Mouse (Mus musculus) limb, embryonic 15.5 days (tissue): ENCODE data around the gene Sgms2. TPM values are rescaled to one million over a fixed set of nuclear protein-coding genes. Genes with fewer than 3 reads are reported as not detected.

Experiments
- ATAC-seq: fragments of 200-750 bp; cut with Nextera tagmentation; 2 replicates; pipeline ENCODE4 v1.8.0; 2017; ENCODE audit warnings: low read depth, moderate TSS enrichment; ENCODE audit not compliant: insufficient number of reproducible peaks, low FRiP score, low TSS enrichment
- H3K27ac ChIP-seq: fragments of 300-500 bp; sonication (generic); 2 replicates; pipeline ENCODE4 v1.5.1; 2015; ENCODE audit warnings: moderate library complexity, mild to moderate bottlenecking, inconsistent platforms
- H3K27me3 ChIP-seq: fragments of 300-500 bp; sonication (generic); 2 replicates; pipeline ENCODE4 v1.6.1; 2015; ENCODE audit warnings: inconsistent platforms
- H3K36me3 ChIP-seq: fragments of 300-500 bp; sonication (generic); 2 replicates; pipeline ENCODE4 v1.6.1; 2015; ENCODE audit warnings: inconsistent platforms
- H3K4me1 ChIP-seq: fragments of 300-500 bp; sonication (generic); 2 replicates; pipeline ENCODE4 v1.6.1; 2015; ENCODE audit warnings: inconsistent platforms
- H3K4me2 ChIP-seq: fragments of 300-500 bp; sonication (generic); 2 replicates; pipeline ENCODE4 v1.6.1; 2015; ENCODE audit warnings: mild to moderate bottlenecking, inconsistent platforms
- H3K4me3 ChIP-seq: fragments of 300-500 bp; sonication (generic); 2 replicates; pipeline ENCODE4 v1.5.1; 2015; ENCODE audit warnings: mild to moderate bottlenecking, inconsistent platforms
- H3K9ac ChIP-seq: fragments of 300-500 bp; sonication (generic); 2 replicates; pipeline ENCODE4 v1.6.1; 2015; ENCODE audit warnings: inconsistent platforms
- H3K9me3 ChIP-seq: fragments of 300-500 bp; sonication (generic); 2 replicates; pipeline ENCODE4 v1.6.1; 2016; ENCODE audit warnings: inconsistent platforms
- WGBS: fragments of 180-500 bp; shearing (Covaris S2); methylation state at CpG from one replicate; pipeline ENCODE4 v1.1.7; 2015; 5-methylcytosine and 5-hydroxymethylcytosine counted together
- polyA plus RNA-seq: library from polyadenylated mRNA; unstranded; fragments of >200 nt; fragmentation: Nextera tagmentation; extraction: Ambion mirVana; gene quantifications from 2 replicates; pipeline ENCODE4 v1.2.1, GENCODE M21; 2015

Gene Sgms2
- polyA plus RNA-seq, 1 experiment from 2014 or later: 22.3 TPM

GRCm38 (mm10) chr3:131481976-131482712 is 9.1 kb downstream of the Sgms2 start:
- Histone ChIP-seq H3K9me3 (no peaks in the 10 kb centered on the region), H3K4me1 (no peaks in the 10 kb centered on the region), H3K36me3 (no peaks in the 10 kb centered on the region), H3K27me3 (no peaks in the 10 kb centered on the region), H3K9ac (no peak overlapping the region), H3K4me2 (no peak overlapping the region), H3K27ac (no peak overlapping the region), H3K4me3 (no peak overlapping the region)
- ATAC-seq: no peak
- WGBS: 62% methylated on average over 17 of the region's 17 CpGs

- H3K27ac ChIP-seq: no peak overlapping the region
- no peak for ATAC-seq
- no peak overlapping the region for H3K9ac ChIP-seq
- no peaks in the 10 kb centered on the region for H3K27me3 ChIP-seq
- no peaks in the 10 kb centered on the region for H3K4me1 ChIP-seq
- H3K9me3 ChIP-seq: no peaks in the 10 kb centered on the region
- H3K4me2 ChIP-seq: no peak overlapping the region
- WGBS: 62% methylated on average over 3 of the region's 3 CpGs
- no peaks in the 10 kb centered on the region for H3K36me3 ChIP-seq
- H3K4me3 ChIP-seq: no peak overlapping the region
These were observed 10.6 kb downstream of the Sgms2 start for GRCm38 (mm10) chr3:131480659-131481058.

- Histone ChIP-seq H3K4me3 (no peak overlapping the region), H3K4me1 (no peaks in the 10 kb centered on the region), H3K9me3 (no peaks in the 10 kb centered on the region), H3K36me3 (no peaks in the 10 kb centered on the region), H3K9ac (no peak overlapping the region), H3K27ac (no peak overlapping the region), H3K4me2 (no peak overlapping the region), H3K27me3 (no peaks in the 10 kb centered on the region)
- WGBS: 83% methylated on average over 3 of the region's 3 CpGs
- ATAC-seq: no peak
These were observed 11.8 kb downstream of the Sgms2 start for GRCm38 (mm10) chr3:131479415-131479814.

GRCm38 (mm10) chr3:131476002-131476401 is 15.2 kb downstream of the Sgms2 start:
- H3K4me3 ChIP-seq: no peak overlapping the region
- H3K27ac ChIP-seq: no peak overlapping the region
- H3K9me3 ChIP-seq: no peaks in the 10 kb centered on the region
- H3K36me3 ChIP-seq: no peaks in the 10 kb centered on the region
- H3K4me1 ChIP-seq: peaks cover 8% of the 10 kb centered on the region
- 96% methylated on average over 10 of the region's 10 CpGs for WGBS
- no peaks in the 10 kb centered on the region for H3K27me3 ChIP-seq
- ATAC-seq: no peak
- no peak overlapping the region for H3K4me2 ChIP-seq
- no peak overlapping the region for H3K9ac ChIP-seq

GRCm38 (mm10) chr3:131474526-131474925 is 16.7 kb downstream of the Sgms2 start:
- Histone ChIP-seq H3K36me3 (no peaks in the 10 kb centered on the region), H3K4me3 (no peak overlapping the region), H3K27ac (no peak overlapping the region), H3K4me1 (peaks cover 12% of the 10 kb centered on the region), H3K9me3 (no peaks in the 10 kb centered on the region), H3K27me3 (no peaks in the 10 kb centered on the region), H3K9ac (no peak overlapping the region), H3K4me2 (no peak overlapping the region)
- 52% methylated on average over 13 of the region's 13 CpGs for WGBS
- no peak for ATAC-seq

GRCm38 (mm10) chr3:131473496-131473895 is 17.7 kb downstream of the Sgms2 start:
- no peak for ATAC-seq
- 25% methylated on average over 1 of the region's 1 CpGs for WGBS

GRCm38 (mm10) chr3:131471836-131472235 is 19.4 kb downstream of the Sgms2 start:
- Histone ChIP-seq H3K4me3 (no peak overlapping the region), H3K36me3 (no peaks in the 10 kb centered on the region), H3K4me1 (peaks cover 13% of the 10 kb centered on the region), H3K9me3 (no peaks in the 10 kb centered on the region), H3K9ac (no peak overlapping the region), H3K27me3 (no peaks in the 10 kb centered on the region), H3K27ac (peak overlapping the region; percentile 59; the same call in 1 of the 2 replicates), H3K4me2 (no peak overlapping the region)
- WGBS: 61% methylated on average over 6 of the region's 6 CpGs
- ATAC-seq: no peak

More at GRCm38 (mm10) chr3:131473496-131473895, 17.7 kb downstream of the Sgms2 start:
- H3K9me3 ChIP-seq: no peaks in the 10 kb centered on the region
- H3K27me3 ChIP-seq: no peaks in the 10 kb centered on the region
- no peak overlapping the region for H3K4me2 ChIP-seq
- no peak overlapping the region for H3K4me3 ChIP-seq
- no peak overlapping the region for H3K9ac ChIP-seq
- H3K4me1 ChIP-seq: peaks cover 13% of the 10 kb centered on the region
- H3K36me3 ChIP-seq: no peaks in the 10 kb centered on the region
- H3K27ac ChIP-seq: no peak overlapping the region

- 62% methylated on average over 11 of the region's 11 CpGs for WGBS
- Histone ChIP-seq H3K9me3 (no peaks in the 10 kb centered on the region), H3K4me1 (peaks cover 14% of the 10 kb centered on the region), H3K36me3 (no peaks in the 10 kb centered on the region), H3K27ac (peak overlapping the region; percentile 59), H3K9ac (no peak overlapping the region), H3K4me2 (no peak overlapping the region), H3K4me3 (no peak overlapping the region), H3K27me3 (no peaks in the 10 kb centered on the region)
- no peak for ATAC-seq
These were observed 19.8 kb downstream of the Sgms2 start for GRCm38 (mm10) chr3:131471435-131471834.

- Histone ChIP-seq H3K9ac (no peak overlapping the region), H3K4me1 (peaks cover 20% of the 10 kb centered on the region), H3K9me3 (no peaks in the 10 kb centered on the region), H3K27ac (peak overlapping the region; percentile 68; the same call in 1 of the 2 replicates), H3K4me2 (no peak overlapping the region), H3K27me3 (no peaks in the 10 kb centered on the region), H3K36me3 (no peaks in the 10 kb centered on the region), H3K4me3 (no peak overlapping the region)
- WGBS: 44% methylated on average over 9 of the region's 9 CpGs
- ATAC-seq: peak; percentile 81
These were observed 20.4 kb downstream of the Sgms2 start for GRCm38 (mm10) chr3:131470837-131471236.

GRCm38 (mm10) chr3:131469636-131470035 is 21.6 kb downstream of the Sgms2 start:
- ATAC-seq: no peak
- Histone ChIP-seq H3K9me3 (no peaks in the 10 kb centered on the region), H3K4me3 (no peak overlapping the region), H3K4me2 (no peak overlapping the region), H3K9ac (no peak overlapping the region), H3K27ac (no peak overlapping the region), H3K4me1 (peaks cover 22% of the 10 kb centered on the region), H3K36me3 (no peaks in the 10 kb centered on the region), H3K27me3 (no peaks in the 10 kb centered on the region)
- 23% methylated on average over 3 of the region's 3 CpGs for WGBS

GRCm38 (mm10) chr3:131466371-131466770 is 24.8 kb downstream of the Sgms2 start:
- ATAC-seq: no peak
- H3K4me3 ChIP-seq: no peak overlapping the region
- no peak overlapping the region for H3K4me2 ChIP-seq
- whole genome bisulfite sequencing: 72% methylated on average over 6 of the region's 6 CpGs
- peaks cover 16% of the 10 kb centered on the region for H3K4me1 ChIP-seq
- H3K9ac ChIP-seq: no peak overlapping the region
- H3K27ac ChIP-seq: no peak overlapping the region
- no peaks in the 10 kb centered on the region for H3K9me3 ChIP-seq
- no peaks in the 10 kb centered on the region for H3K27me3 ChIP-seq
- H3K36me3 ChIP-seq: no peaks in the 10 kb centered on the region

GRCm38 (mm10) chr3:131465536-131466260 is 25.5 kb downstream of the Sgms2 start:
- no peaks in the 10 kb centered on the region for H3K36me3 ChIP-seq
- no peak for ATAC-seq
- H3K27me3 ChIP-seq: no peaks in the 10 kb centered on the region
- H3K9me3 ChIP-seq: no peaks in the 10 kb centered on the region
- no peak overlapping the region for H3K4me2 ChIP-seq
- WGBS: 71% methylated on average over 3 of the region's 3 CpGs
- no peak overlapping the region for H3K9ac ChIP-seq
- H3K4me3 ChIP-seq: no peak overlapping the region
- peaks cover 14% of the 10 kb centered on the region; the same call in 1 of the 2 replicates for H3K4me1 ChIP-seq
- H3K27ac ChIP-seq: 0 out of 2 replicates have a peak overlapping the region, but pooled peaks have one; percentile 40
